Mouse (Mus musculus) midbrain, postnatal 0 days (tissue): ENCODE measurements around the gene Polg2. TPM values are rescaled to one million over a fixed set of nuclear protein-coding genes. Genes with fewer than 3 reads are reported as not detected.

Source experiments
- ATAC-seq: fragments of 200-750 bp; cut with Nextera tagmentation; 2 replicates; pipeline ENCODE4 v1.8.0; 2017; ENCODE audit warnings: moderate number of reproducible peaks, mild to moderate bottlenecking, moderate TSS enrichment, moderate library complexity; ENCODE audit not compliant: low FRiP score
- DNase-seq: peaks from one replicate; pipeline ENCODE4 v3.0.0-alpha.2; 2015; ENCODE audit warnings: low spot score
- H3K27ac ChIP-seq: fragments of 300-500 bp; sonication (generic); 2 replicates; pipeline ENCODE4 v1.5.1; 2014; ENCODE audit warnings: low read depth, mild to moderate bottlenecking, low read length, mixed read lengths
- H3K27me3 ChIP-seq: fragments of 300-500 bp; sonication (generic); 2 replicates; pipeline ENCODE4 v1.6.1; 2014; ENCODE audit warnings: low read length, control low read depth, mixed read lengths; ENCODE audit not compliant: insufficient read depth
- H3K36me3 ChIP-seq: fragments of 300-500 bp; sonication (generic); 2 replicates; pipeline ENCODE4 v1.6.1; 2014; ENCODE audit warnings: low read length, control low read depth, mixed read lengths; ENCODE audit not compliant: insufficient read depth
- H3K4me1 ChIP-seq: fragments of 300-500 bp; sonication (generic); 2 replicates; pipeline ENCODE4 v1.6.1; 2014; ENCODE audit warnings: mild to moderate bottlenecking, control low read depth, antibody characterized with exemption, low read length, mixed read lengths; ENCODE audit not compliant: insufficient read depth
- H3K4me2 ChIP-seq: fragments of 300-500 bp; sonication (generic); 2 replicates; pipeline ENCODE4 v1.6.1; 2014; ENCODE audit warnings: low read depth, mild to moderate bottlenecking, low read length, mixed read lengths; ENCODE audit not compliant: poor library complexity, severe bottlenecking
- H3K4me3 ChIP-seq: fragments of 300-500 bp; sonication (generic); 2 replicates; pipeline ENCODE4 v1.5.1; 2014; ENCODE audit warnings: low read depth, mild to moderate bottlenecking, low read length, moderate library complexity
- H3K9ac ChIP-seq: fragments of 300-500 bp; sonication (generic); replicated peaks from 2 replicates; pipeline ENCODE4 v1.6.1; 2014; ENCODE audit warnings: mild to moderate bottlenecking, low read length, moderate library complexity, mixed read lengths; ENCODE audit not compliant: poor library complexity, severe bottlenecking
- H3K9me3 ChIP-seq: fragments of 300-500 bp; sonication (generic); 2 replicates; pipeline ENCODE4 v1.6.1; 2016; ENCODE audit warnings: low read length, control low read depth
- CTCF ChIP-seq: IDR thresholded peaks from 2 replicates; pipeline ENCODE4 v1.5.1; 2016; ENCODE audit warnings: antibody characterized with exemption, mild to moderate bottlenecking
- WGBS: fragments of 180-500 bp; shearing (Covaris S2); extraction: QIAGEN DNeasy Blood & Tissue Kit; methylation state at CpG from one replicate; pipeline ENCODE4 v1.1.7; 2014; 5-methylcytosine and 5-hydroxymethylcytosine counted together
- polyA plus RNA-seq: library from polyadenylated mRNA; unstranded; fragments of >200 nt; fragmentation: Nextera tagmentation; extraction: Ambion mirVana; gene quantifications from 2 replicates; pipeline ENCODE4 v1.2.1, GENCODE M21; 2015
- total RNA-seq: library from RNA; depleted of rRNA; stranded (reverse); fragments of >200 nt; gene quantifications from 2 replicates; pipeline ENCODE4 v1.2.3, GENCODE M21; 2014

The Polg2 gene
- total and polyA plus RNA-seq, 2 experiments from 2014 or later, result 6.6 to 10.5 TPM

DNA sequence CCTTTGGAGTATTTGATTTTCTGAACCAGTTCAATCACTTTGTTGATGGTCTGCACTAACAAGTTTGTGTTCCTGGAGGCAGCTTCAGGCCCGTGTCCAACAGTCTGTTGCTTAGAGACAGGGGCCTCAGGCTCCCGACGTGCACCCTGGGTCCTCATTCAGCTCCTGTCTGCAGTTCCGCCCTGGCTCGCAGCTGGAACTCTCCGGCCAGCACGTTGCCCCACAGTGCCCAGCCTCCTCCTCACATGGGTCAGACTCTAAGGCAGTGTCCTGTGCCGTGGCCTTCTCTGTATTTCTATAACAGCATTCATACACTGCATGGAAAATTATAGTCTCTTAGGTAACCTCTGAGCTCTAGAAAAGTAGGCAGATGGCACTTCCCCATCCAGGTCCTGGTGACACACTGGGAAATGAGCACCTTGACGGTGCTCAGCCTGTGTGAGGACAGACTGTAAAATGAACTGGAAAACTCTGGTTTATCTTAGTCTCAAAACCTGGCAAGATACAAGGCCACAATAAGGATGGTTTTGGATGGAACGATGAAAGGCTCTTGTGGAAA is 22.8 kb upstream of the Polg2 start:
- peaks cover 36% of the 10 kb centered on the region for H3K36me3 ChIP-seq
- no peaks in the 10 kb centered on the region for H3K27me3 ChIP-seq
- H3K4me3 ChIP-seq, result no peak overlapping the region
- peak; percentile 38 for DNase-seq
- no peak overlapping the region for H3K27ac ChIP-seq
- ATAC-seq, result no peak
- 76% methylated on average over 10 of the region's 10 CpGs for WGBS
- no peaks in the 10 kb centered on the region for H3K4me1 ChIP-seq
- no peak overlapping the region for H3K9ac ChIP-seq
- no peaks in the 10 kb centered on the region for H3K9me3 ChIP-seq
- no peak for TF ChIP-seq CTCF
- no peak overlapping the region for H3K4me2 ChIP-seq

DNA sequence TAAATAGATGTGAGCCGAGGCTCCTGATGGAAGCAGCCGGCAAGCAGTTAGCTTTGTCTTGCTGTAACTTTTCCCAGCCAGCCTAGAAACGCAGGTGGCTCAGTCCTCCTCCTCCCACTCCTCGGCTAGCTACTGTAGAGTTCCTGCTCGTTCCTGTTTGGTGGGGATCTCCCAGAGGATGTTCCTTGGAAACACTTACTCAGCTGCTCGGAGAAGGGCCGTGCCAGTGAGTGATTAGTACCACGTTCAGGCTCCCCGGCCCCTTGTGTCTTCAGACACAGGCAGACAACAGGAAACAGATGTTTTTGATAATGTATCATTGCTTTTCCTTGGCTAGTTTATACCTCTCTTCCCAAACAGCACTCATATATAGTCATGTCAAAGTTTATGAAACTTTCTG is 16.3 kb upstream of the Polg2 start:
- Histone ChIP-seq H3K9ac (no peak overlapping the region), H3K27me3 (no peaks in the 10 kb centered on the region), H3K27ac (no peak overlapping the region), H3K4me3 (no peak overlapping the region), H3K4me2 (no peak overlapping the region), H3K4me1 (no peaks in the 10 kb centered on the region), H3K9me3 (no peaks in the 10 kb centered on the region), H3K36me3 (peaks cover 36% of the 10 kb centered on the region)
- DNase-seq, result no peak
- no peak for TF ChIP-seq CTCF
- WGBS, result 70% methylated on average over 9 of the region's 9 CpGs
- ATAC-seq, result no peak

DNA sequence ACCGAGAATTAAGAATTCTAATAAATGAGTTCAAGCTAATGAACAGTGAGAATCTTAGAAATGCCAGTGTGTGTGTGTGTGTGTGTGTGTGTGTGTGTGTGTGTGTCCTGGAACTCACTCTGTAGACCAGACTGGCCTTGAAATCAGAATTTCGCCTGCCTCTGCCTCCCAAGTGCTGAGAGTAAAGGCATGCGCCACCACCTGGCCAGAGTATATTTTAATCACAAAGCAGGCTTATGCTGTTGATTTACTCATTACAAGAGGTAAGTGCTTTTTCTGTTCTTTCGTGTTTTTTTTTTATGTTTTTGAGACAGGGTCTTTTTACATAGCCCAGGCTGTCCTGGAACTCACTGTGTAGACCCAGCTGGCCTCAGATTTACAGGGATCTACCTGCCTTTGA is 14.5 kb upstream of the Polg2 start:
- Histone ChIP-seq H3K27me3 (no peaks in the 10 kb centered on the region), H3K27ac (no peak overlapping the region), H3K4me2 (no peak overlapping the region), H3K4me1 (no peaks in the 10 kb centered on the region), H3K9me3 (no peaks in the 10 kb centered on the region), H3K36me3 (peaks cover 27% of the 10 kb centered on the region), H3K9ac (no peak overlapping the region), H3K4me3 (no peak overlapping the region)
- DNase-seq (no peak), ATAC-seq (no peak)
- TF ChIP-seq CTCF, result peak; percentile 42
- 80% methylated on average over 4 of the region's 4 CpGs for WGBS

DNA sequence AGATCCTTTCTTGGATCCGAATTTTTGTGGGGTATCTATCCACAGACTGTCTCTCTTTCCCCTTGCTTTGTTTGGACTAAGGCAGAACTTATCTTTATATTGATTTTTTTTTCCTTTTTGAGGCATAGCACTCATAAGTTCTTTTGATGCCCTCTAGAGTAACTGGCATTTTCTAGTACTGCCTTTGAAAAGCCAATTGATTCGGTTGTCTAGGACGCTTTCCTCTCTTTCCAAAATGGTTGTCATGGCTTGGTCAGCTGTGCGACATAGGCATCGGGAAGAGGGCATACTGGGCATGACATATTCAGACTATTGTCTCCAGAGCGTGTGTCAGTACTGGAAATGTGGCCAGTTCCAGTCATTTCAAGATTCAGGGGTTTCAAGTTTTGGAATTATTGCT is 10.3 kb upstream of the Polg2 start:
- no peak for TF ChIP-seq CTCF
- H3K27ac ChIP-seq, result peak overlapping the region; percentile 98
- ATAC-seq (no peak), DNase-seq (peak; percentile 69)
- WGBS, result 0% methylated on average over 6 of the region's 6 CpGs
- H3K9me3 ChIP-seq, result no peaks in the 10 kb centered on the region
- peaks cover 7% of the 10 kb centered on the region; the same call in 1 of the 2 replicates for H3K36me3 ChIP-seq
- H3K9ac ChIP-seq, result peak overlapping the region; percentile 99
- H3K4me1 ChIP-seq, result peaks cover 5% of the 10 kb centered on the region; the same call in 1 of the 2 replicates
- no peaks in the 10 kb centered on the region for H3K27me3 ChIP-seq
- peak overlapping the region; percentile 50 for H3K4me2 ChIP-seq
- H3K4me3 ChIP-seq, result peak overlapping the region; percentile 67

DNA sequence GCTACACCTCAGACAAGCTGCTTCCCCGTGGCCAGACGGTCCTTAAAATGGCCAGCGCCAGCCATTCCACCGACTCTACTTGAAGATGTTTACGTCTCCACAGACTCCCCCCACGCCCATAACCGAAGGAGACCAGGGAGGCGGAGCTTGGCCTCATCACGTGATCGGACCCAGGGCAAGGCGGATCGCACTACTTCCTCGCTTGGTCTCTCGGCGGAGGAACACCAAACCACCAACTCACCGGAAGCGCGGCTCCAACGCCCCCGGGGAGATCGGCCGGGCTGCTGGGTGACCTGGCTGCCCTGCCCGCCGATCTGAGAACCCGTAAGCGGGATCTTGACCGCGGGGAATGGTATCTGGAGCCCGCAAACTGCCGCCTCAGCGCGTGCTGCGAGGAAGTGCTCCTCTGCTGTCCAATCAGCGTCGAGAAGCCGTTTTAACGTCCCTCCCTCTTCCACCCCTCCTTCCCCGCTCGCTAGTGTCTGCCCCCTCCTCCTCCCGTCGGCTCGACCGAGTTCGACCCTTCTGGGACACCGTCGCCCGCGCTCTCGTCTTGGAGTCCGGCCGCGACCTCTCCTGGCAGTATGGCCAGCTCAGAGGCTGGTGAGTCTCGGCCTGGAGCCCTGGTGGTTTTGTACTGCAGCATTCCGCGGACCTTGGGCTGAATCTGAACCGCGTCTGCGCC is 9.6 kb upstream of the Polg2 start, which contains the start of the genes Ddx5 and Cep95:
Ddx5 (minus strand) TSS at position 411 of the 685 bp plus-strand sequence.
Cep95 (plus strand) TSS at position 478 of the 685 bp plus-strand sequence.
- peak within 1 kb of the TSS; percentile 67 for H3K4me3 ChIP-seq
- H3K27ac ChIP-seq, result peak within 1 kb of the TSS; percentile 98
- H3K27me3 ChIP-seq, result no peaks in the 10 kb centered on the region
- H3K9me3 ChIP-seq, result no peaks in the 10 kb centered on the region
- peak; percentile 56 for TF ChIP-seq CTCF
- H3K9ac ChIP-seq, result peak within 1 kb of the TSS; percentile 99
- DNase-seq, result peak; percentile 98
- H3K36me3 ChIP-seq, result peaks cover 6% of the 10 kb centered on the region; the same call in 1 of the 2 replicates
- H3K4me2 ChIP-seq, result peak within 1 kb of the TSS; percentile 50
- H3K4me1 ChIP-seq, result peaks cover 5% of the 10 kb centered on the region; the same call in 1 of the 2 replicates
- peak; percentile 89 for ATAC-seq
- WGBS, result under 1% methylated on average over 58 of the region's 58 CpGs
